8 mouse cellular contexts compared by ENCODE assay signal in genomic region chr15:81584913-81585745, GRCm38 (mm10). TPM values are rescaled to one million over a fixed set of nuclear protein-coding genes. Genes with fewer than 3 reads are reported as not detected.
DNase-seq lines count a peak whose midpoint lies in the region; ATAC-seq and TF ChIP-seq lines count a peak whose summit lies in the region.

Gene Ep300 (plus strand): TSS chr15:81585351.

- no peaks in the 10 kb centered on the region for H3K9me3 ChIP-seq in kidney, embryonic 14.5 days (ENCODE audit: control insufficient read depth, low read length)
- no peaks in the 10 kb centered on the region for H3K9me3 ChIP-seq in limb, embryonic 15.5 days

- H3K4me1 ChIP-seq in bone marrow macrophage, adult 2 months (ENCODE audit: control insufficient read depth, insufficient read depth, low read length): peaks cover 19% of the 10 kb centered on the region
- H3K4me1 ChIP-seq in embryonic fibroblast, embryonic 13.5 days (ENCODE audit: control insufficient read depth, insufficient read depth, low read length): no peaks in the 10 kb centered on the region
- H3K4me1 ChIP-seq in kidney, embryonic 14.5 days (ENCODE audit: control insufficient read depth, insufficient read depth, low read length): peaks cover 5% of the 10 kb centered on the region; the same call in 1 of the 2 replicates
- peaks cover 16% of the 10 kb centered on the region; the same call in 1 of the 2 replicates for H3K4me1 ChIP-seq in limb, embryonic 15.5 days

- H3K27me3 ChIP-seq in kidney, embryonic 14.5 days (ENCODE audit: control insufficient read depth, insufficient read depth, low read length): no peaks in the 10 kb centered on the region
- H3K27me3 ChIP-seq in limb, embryonic 15.5 days: no peaks in the 10 kb centered on the region

- H3K9ac ChIP-seq in kidney, embryonic 14.5 days (ENCODE audit: low read depth, low read length): peak within 1 kb of the TSS; percentile 100
- peak within 1 kb of the TSS; percentile 100 for H3K9ac ChIP-seq in limb, embryonic 15.5 days

- ATAC-seq in kidney, embryonic 14.5 days (ENCODE audit: low FRiP score, low TSS enrichment): peak; percentile 93
- ATAC-seq in limb, embryonic 15.5 days (ENCODE audit: insufficient number of reproducible peaks, low FRiP score, low TSS enrichment, low read depth): peak; percentile 91

- peak within 1 kb of the TSS; percentile 83 for H3K4me2 ChIP-seq in kidney, embryonic 14.5 days (replicated peaks; ENCODE audit: low read depth, low read length)
- peak within 1 kb of the TSS; percentile 56 for H3K4me2 ChIP-seq in limb, embryonic 15.5 days

- peaks cover 11% of the 10 kb centered on the region; the same call in 1 of the 2 replicates for H3K36me3 ChIP-seq in kidney, embryonic 14.5 days (ENCODE audit: control insufficient read depth, insufficient read depth, low read length)
- no peaks in the 10 kb centered on the region for H3K36me3 ChIP-seq in limb, embryonic 15.5 days

- WGBS in kidney, embryonic 14.5 days: 1% methylated on average over 53 of the region's 68 CpGs
- WGBS in limb, embryonic 15.5 days: under 1% methylated on average over 66 of the region's 68 CpGs

- TF ChIP-seq POLR2A in bone marrow macrophage, adult 2 months (IDR thresholded peaks at IDR 0.05; ENCODE audit: borderline replicate concordance, low read depth, low read length): 0 out of 2 replicates have a peak, but pooled peaks have one; percentile 48
- peak; percentile 81 for TF ChIP-seq POLR2A in embryonic fibroblast, embryonic 13.5 days (IDR thresholded peaks at IDR 0.05; ENCODE audit: low read depth, low read length)

- no peak for TF ChIP-seq CTCF in bone marrow macrophage, adult 2 months (IDR thresholded peaks at IDR 0.05; ENCODE audit: low read depth, low read length)
- TF ChIP-seq CTCF in embryonic fibroblast, embryonic 13.5 days (IDR thresholded peaks at IDR 0.05; ENCODE audit: borderline replicate concordance, insufficient read depth, low read length): no peak

- peak within 1 kb of the TSS; percentile 98 for H3K27ac ChIP-seq in bone marrow macrophage, adult 2 months (ENCODE audit: insufficient read depth, low read depth, low read length)
- H3K27ac ChIP-seq in embryonic fibroblast, embryonic 13.5 days (ENCODE audit: insufficient read depth, low read length): peak within 1 kb of the TSS; percentile 99
- H3K27ac ChIP-seq in kidney, embryonic 14.5 days (ENCODE audit: low read depth, low read length): peak within 1 kb of the TSS; percentile 100
- peak within 1 kb of the TSS; percentile 100 for H3K27ac ChIP-seq in limb, embryonic 15.5 days

- DNase-seq in A20 (ENCODE audit: low read depth, low spot score): peak; percentile 98
- peak; percentile 94 to 95 for DNase-seq in heart, adult 9 months (ENCODE audit: low spot score in 2 of 2)
- DNase-seq in monocyte, adult 2 months (ENCODE audit: low read depth in 1 of 2, low spot score in 2 of 2): peak; percentile 91 to 94
- DNase-seq in spleen, postnatal 36 days (ENCODE audit: low spot score in 2 of 2): peak; percentile 97 to 98

- peak within 1 kb of the TSS; percentile 94 for H3K4me3 ChIP-seq in bone marrow macrophage, adult 2 months (ENCODE audit: insufficient read depth, low read length)
- peak within 1 kb of the TSS; percentile 99 for H3K4me3 ChIP-seq in embryonic fibroblast, embryonic 13.5 days (ENCODE audit: insufficient read depth, low read length)
- H3K4me3 ChIP-seq in kidney, embryonic 14.5 days (ENCODE audit: low read length): peak within 1 kb of the TSS; percentile 97
- H3K4me3 ChIP-seq in limb, embryonic 15.5 days: peak within 1 kb of the TSS; percentile 91

RNA-seq across cellular contexts. Expression of gene Ep300, which starts in this region (rescaled TPM):
- 66.3 and 72.9 TPM in 2 replicates for polyA plus RNA-seq in bone marrow macrophage, adult 2 months (2012; ENCODE audit: insufficient read depth, insufficient read length, missing spikeins)
- 63.6 and 67.2 TPM in 2 replicates for polyA plus RNA-seq in embryonic fibroblast, embryonic 13.5 days (2011; ENCODE audit: insufficient read length, low read depth, missing spikeins)
- 25.0 and 34.8 TPM in 2 replicates for polyA plus RNA-seq in kidney, embryonic 14.5 days (2014; fragmentation: Nextera tagmentation; extraction: Ambion mirVana)
- polyA plus RNA-seq in limb, embryonic 15.5 days (2015; fragmentation: Nextera tagmentation; extraction: Ambion mirVana): 16.3 and 18.6 TPM in 2 replicates

Comparison
In these comparisons a context has a peak if more than half of its experiments do, and no peak if none do; other contexts are left out.
1. Peak in every context shown above with its lines: DNase-seq, ATAC-seq, H3K4me3 ChIP-seq and H3K27ac ChIP-seq.